Mouse (Mus musculus) forebrain, embryonic 15.5 days (tissue): ENCODE data around the gene Ccdc40. TPM values are rescaled to one million over a fixed set of nuclear protein-coding genes. Genes with fewer than 3 reads are reported as not detected.
"Not testable (repeated sequence)": the region's sequence is repeated elsewhere in the genome, so short reads cannot be mapped to it uniquely, and the experiment has no call there.

Experiments
- ATAC-seq: fragments of 200-750 bp; cut with Nextera tagmentation; replicated peaks from 2 replicates; pipeline ENCODE4 v1.8.0; 2017; ENCODE audit warnings: mild to moderate bottlenecking, moderate TSS enrichment, moderate library complexity
- H3K27ac ChIP-seq: fragments of 300-500 bp; sonication (generic); replicated peaks from 2 replicates; pipeline ENCODE4 v1.5.1; 2015; ENCODE audit warnings: mild to moderate bottlenecking, inconsistent platforms
- H3K27me3 ChIP-seq: fragments of 300-500 bp; sonication (generic); 2 replicates; pipeline ENCODE4 v1.6.1; 2015; ENCODE audit warnings: inconsistent platforms
- H3K36me3 ChIP-seq: fragments of 300-500 bp; sonication (generic); 2 replicates; pipeline ENCODE4 v1.6.1; 2015; ENCODE audit warnings: mild to moderate bottlenecking, inconsistent platforms
- H3K4me1 ChIP-seq: fragments of 300-500 bp; sonication (generic); 2 replicates; pipeline ENCODE4 v1.6.1; 2015; ENCODE audit warnings: inconsistent platforms
- H3K4me2 ChIP-seq: fragments of 300-500 bp; sonication (generic); replicated peaks from 2 replicates; pipeline ENCODE4 v1.6.1; 2015; ENCODE audit warnings: mild to moderate bottlenecking, inconsistent platforms
- H3K4me3 ChIP-seq: fragments of 300-500 bp; sonication (generic); 2 replicates; pipeline ENCODE4 v1.5.1; 2015; ENCODE audit warnings: mild to moderate bottlenecking, inconsistent platforms
- H3K9ac ChIP-seq: fragments of 300-500 bp; sonication (generic); replicated peaks from 2 replicates; pipeline ENCODE4 v1.6.1; 2015; ENCODE audit warnings: mild to moderate bottlenecking, inconsistent platforms
- H3K9me3 ChIP-seq: fragments of 300-500 bp; sonication (generic); 2 replicates; pipeline ENCODE4 v1.6.1; 2016; ENCODE audit warnings: inconsistent platforms
- WGBS: fragments of 180-500 bp; shearing (Covaris S2); methylation state at CpG from one replicate; pipeline ENCODE4 v1.1.7; 2015; ENCODE audit warnings: mixed read lengths; 5-methylcytosine and 5-hydroxymethylcytosine counted together
- polyA plus RNA-seq: library from polyadenylated mRNA; unstranded; fragments of >200 nt; fragmentation: Nextera tagmentation; extraction: Ambion mirVana; gene quantifications from 2 replicates; pipeline ENCODE4 v1.2.1, GENCODE M21; 2015

The Ccdc40 gene
- polyA plus RNA-seq, 1 experiment from 2014 or later: 13.7 TPM

- no peak overlapping the region for H3K4me2 ChIP-seq
- H3K27ac ChIP-seq: no peak overlapping the region
- H3K9ac ChIP-seq: no peak overlapping the region
- H3K9me3 ChIP-seq: no peaks in the 10 kb centered on the region
- no peak overlapping the region for H3K4me3 ChIP-seq
- no peaks in the 10 kb centered on the region for H3K27me3 ChIP-seq
- no peaks in the 10 kb centered on the region; the same call in 1 of the 2 replicates for H3K36me3 ChIP-seq
- no peak for ATAC-seq
- peaks cover 11% of the 10 kb centered on the region; the same call in 1 of the 2 replicates for H3K4me1 ChIP-seq
- WGBS: 74% methylated on average over 17 of the region's 17 CpGs
These were observed 22.6 kb downstream of the Ccdc40 start for GRCm38 (mm10) chr11:119250998-119251397.

GRCm38 (mm10) chr11:119252854-119253541 is 24.6 kb downstream of the Ccdc40 start:
- Histone ChIP-seq H3K27me3 (no peaks in the 10 kb centered on the region), H3K9me3 (no peaks in the 10 kb centered on the region), H3K9ac (no peak overlapping the region), H3K4me2 (peak overlapping the region; percentile 37), H3K4me3 (peak overlapping the region; percentile 21), H3K36me3 (no peaks in the 10 kb centered on the region; the same call in 1 of the 2 replicates), H3K27ac (no peak overlapping the region), H3K4me1 (peaks cover 11% of the 10 kb centered on the region; the same call in 1 of the 2 replicates)
- ATAC-seq: peak; percentile 72; the same call in 1 of the 2 replicates
- 7% methylated on average over 21 of the region's 22 CpGs for WGBS

GRCm38 (mm10) chr11:119256557-119256956 is 28.2 kb downstream of the Ccdc40 start:
- H3K27ac ChIP-seq, H3K4me3 ChIP-seq, H3K9ac ChIP-seq, H3K36me3 ChIP-seq, H3K4me2 ChIP-seq, H3K27me3 ChIP-seq, H3K9me3 ChIP-seq, ATAC-seq: not testable (repeated sequence)
- WGBS: 82% methylated on average over 5 of the region's 5 CpGs
- H3K4me1 ChIP-seq: peaks cover 11% of the 10 kb centered on the region; the same call in 1 of the 2 replicates

DNA sequence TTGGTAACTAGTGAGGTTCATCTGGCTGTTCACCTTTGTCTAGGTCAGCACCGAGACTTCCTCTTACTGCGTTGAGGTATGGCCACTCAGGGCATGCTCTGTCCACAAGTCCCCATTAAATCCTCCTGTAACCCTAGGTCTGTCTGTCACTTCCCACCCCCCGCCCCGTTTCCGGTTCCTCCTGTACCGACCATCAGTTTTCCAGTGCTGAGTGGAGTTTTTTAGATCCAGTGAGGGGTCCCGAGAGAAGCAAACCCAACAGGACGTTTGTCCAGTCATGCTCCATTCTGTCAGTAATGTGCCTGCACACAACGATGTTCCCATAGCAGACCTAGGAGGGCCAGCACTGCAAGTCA is 29.8 kb downstream of the Ccdc40 start:
- Histone ChIP-seq H3K9ac (no peak overlapping the region), H3K4me2 (peak overlapping the region; percentile 46), H3K27ac (peak overlapping the region; percentile 31; the same call in 1 of the 2 replicates), H3K4me1 (peaks cover 2% of the 10 kb centered on the region; the same call in 1 of the 2 replicates), H3K36me3 (peaks cover 2% of the 10 kb centered on the region; the same call in 1 of the 2 replicates), H3K9me3 (no peaks in the 10 kb centered on the region), H3K27me3 (no peaks in the 10 kb centered on the region), H3K4me3 (peak overlapping the region; percentile 30)
- 75% methylated on average over 9 of the region's 9 CpGs for WGBS
- no peak for ATAC-seq

DNA sequence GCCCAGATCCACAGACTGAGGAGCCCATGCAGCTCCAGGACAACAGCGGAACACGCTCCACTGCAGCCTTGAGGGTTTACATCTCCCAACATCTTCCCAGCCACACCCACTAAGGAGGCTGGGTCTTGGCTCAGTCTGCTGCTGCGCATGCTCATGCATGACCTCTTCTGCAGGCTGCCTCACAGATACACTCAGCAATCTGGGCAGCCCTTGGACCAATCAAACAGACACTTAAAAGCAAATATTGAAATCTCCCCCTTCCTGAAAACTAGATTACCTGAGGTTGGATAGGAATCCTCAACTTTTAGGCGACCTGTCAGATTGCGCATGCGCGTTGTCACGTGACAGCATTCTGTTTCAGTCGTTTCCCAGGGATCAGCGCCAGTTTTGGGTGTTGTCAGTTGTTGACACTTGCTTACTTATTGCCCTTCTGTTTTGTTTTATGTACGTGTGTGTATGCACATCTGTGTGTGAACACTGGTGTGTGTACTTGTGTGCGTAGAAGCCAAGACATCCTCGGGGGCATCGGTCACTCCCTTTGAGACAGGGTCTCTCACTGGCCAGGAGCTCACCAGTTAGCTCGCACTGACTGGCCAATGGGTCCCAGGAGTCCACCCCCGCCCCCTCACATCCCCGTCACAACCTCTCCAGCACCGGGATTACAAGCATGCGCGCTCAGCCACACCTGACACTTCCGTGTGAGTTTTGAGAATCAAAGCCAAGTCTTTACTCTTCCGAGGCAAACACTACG is 30.4 kb downstream of the Ccdc40 start:
- no peak overlapping the region; the same call in 1 of the 2 replicates for H3K9ac ChIP-seq
- WGBS: 64% methylated on average over 23 of the region's 23 CpGs

GRCm38 (mm10) chr11:119259977-119260376 is 31.6 kb downstream of the Ccdc40 start:
- Histone ChIP-seq H3K4me3 (no peak overlapping the region), H3K4me2 (no peak overlapping the region), H3K9ac (no peak overlapping the region), H3K27ac (no peak overlapping the region), H3K27me3 (no peaks in the 10 kb centered on the region), H3K36me3 (peaks cover 3% of the 10 kb centered on the region; the same call in 1 of the 2 replicates), H3K9me3 (no peaks in the 10 kb centered on the region), H3K4me1 (no peaks in the 10 kb centered on the region)
- whole genome bisulfite sequencing: 88% methylated on average over 8 of the region's 8 CpGs
- ATAC-seq: no peak

More for the DNA sequence above, 30.4 kb downstream of the Ccdc40 start:
- H3K4me2 ChIP-seq: peak overlapping the region; percentile 46
- no peaks in the 10 kb centered on the region for H3K27me3 ChIP-seq
- no peaks in the 10 kb centered on the region for H3K9me3 ChIP-seq
- ATAC-seq: peak; percentile 60
- peak overlapping the region; percentile 30 for H3K4me3 ChIP-seq
- peak overlapping the region; percentile 31; the same call in 1 of the 2 replicates for H3K27ac ChIP-seq
- H3K36me3 ChIP-seq: peaks cover 3% of the 10 kb centered on the region; the same call in 1 of the 2 replicates
- no peaks in the 10 kb centered on the region for H3K4me1 ChIP-seq

DNA sequence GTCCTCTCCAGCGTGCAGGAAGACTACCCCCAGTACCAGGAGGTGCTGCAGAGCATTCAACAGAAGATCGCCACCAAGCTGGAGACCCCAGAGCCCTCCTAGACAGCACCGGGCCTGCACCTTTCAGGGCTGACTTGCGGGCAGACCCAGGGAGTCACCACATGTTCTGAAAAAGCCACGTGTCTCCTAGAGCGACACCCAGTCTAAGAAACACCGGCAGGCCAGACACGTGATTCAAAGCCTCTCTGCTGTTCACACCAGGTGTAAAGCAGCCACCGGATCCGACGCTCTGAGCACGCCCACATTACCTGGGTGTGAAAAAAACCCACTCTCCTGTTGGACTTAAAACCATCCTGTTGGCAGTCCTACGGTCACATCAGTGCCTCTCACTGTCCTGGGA is 36.0 kb downstream of the Ccdc40 start:
- Histone ChIP-seq H3K36me3 (0 out of 2 replicates have a peak, but pooled peaks cover 3% of the 10 kb centered on the region), H3K4me2 (no peak overlapping the region), H3K4me3 (no peak overlapping the region), H3K4me1 (peaks cover 20% of the 10 kb centered on the region), H3K9ac (no peak overlapping the region), H3K9me3 (no peaks in the 10 kb centered on the region), H3K27me3 (no peaks in the 10 kb centered on the region), H3K27ac (no peak overlapping the region)
- no peak for ATAC-seq
- 94% methylated on average over 13 of the region's 13 CpGs for whole genome bisulfite sequencing

- Histone ChIP-seq H3K4me1 (peaks cover 26% of the 10 kb centered on the region), H3K9ac (no peak overlapping the region), H3K27me3 (no peaks in the 10 kb centered on the region), H3K36me3 (0 out of 2 replicates have a peak, but pooled peaks cover 3% of the 10 kb centered on the region), H3K4me3 (no peak overlapping the region), H3K27ac (no peak overlapping the region), H3K9me3 (no peaks in the 10 kb centered on the region), H3K4me2 (no peak overlapping the region)
- WGBS: 80% methylated on average over 7 of the region's 7 CpGs
- ATAC-seq: no peak
These were observed 37.4 kb downstream of the Ccdc40 start for GRCm38 (mm10) chr11:119265811-119266210.

GRCm38 (mm10) chr11:119267241-119267674 is 38.9 kb downstream of the Ccdc40 start:
- 37% methylated on average over 6 of the region's 6 CpGs for WGBS
- no peaks in the 10 kb centered on the region for H3K9me3 ChIP-seq
- H3K36me3 ChIP-seq: peaks cover 8% of the 10 kb centered on the region; the same call in 1 of the 2 replicates
- H3K27ac ChIP-seq: peak overlapping the region; percentile 38; the same call in 1 of the 2 replicates
- H3K4me3 ChIP-seq: peak overlapping the region; percentile 83; the same call in 1 of the 2 replicates
- no peaks in the 10 kb centered on the region for H3K27me3 ChIP-seq
- peak overlapping the region; percentile 73 for H3K9ac ChIP-seq
- peaks cover 26% of the 10 kb centered on the region for H3K4me1 ChIP-seq
- peak; percentile 14 for ATAC-seq
- H3K4me2 ChIP-seq: peak overlapping the region; percentile 64

DNA sequence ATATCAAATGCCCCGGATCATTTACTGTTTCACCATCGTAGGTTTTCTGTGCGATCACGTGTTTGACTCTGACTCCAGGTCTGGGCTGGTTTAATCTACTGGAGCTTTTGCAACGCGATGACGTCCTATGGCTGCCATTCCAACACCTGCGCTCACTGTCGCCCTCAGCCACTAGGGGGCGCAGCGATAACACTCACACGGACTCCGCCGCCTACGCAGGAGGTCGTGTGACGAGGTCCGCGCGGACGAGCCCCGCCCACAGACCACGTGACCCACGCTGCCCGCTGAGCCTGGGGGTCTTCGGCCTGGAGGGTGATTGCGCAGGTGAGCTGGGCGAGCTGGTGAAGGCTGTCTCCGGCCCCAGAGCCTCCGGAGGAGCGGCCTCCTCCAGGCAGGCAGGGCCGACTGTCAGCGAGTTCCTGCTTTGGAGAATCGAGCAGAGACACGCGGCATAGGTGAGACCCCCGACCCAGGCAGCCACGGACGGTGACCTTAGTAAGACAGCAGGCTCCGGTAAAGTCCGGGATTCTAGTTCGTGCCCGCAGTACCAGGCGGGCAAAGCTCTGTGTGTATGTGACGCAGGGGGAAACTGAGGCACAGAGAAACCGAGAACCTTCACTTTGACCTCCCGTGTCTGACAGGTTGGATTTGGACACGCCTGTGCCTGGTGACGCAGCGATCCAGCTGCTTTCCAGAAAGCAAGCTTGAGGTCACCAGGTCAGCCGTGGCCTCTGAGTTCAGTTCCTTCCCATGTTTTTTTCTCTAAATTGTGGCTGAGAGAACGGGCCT is 39.6 kb downstream of the Ccdc40 start, which contains the start of gene Gaa:
Gene Gaa, plus strand, starts transcription at position 120 of the 789 bp plus-strand sequence.
- Histone ChIP-seq H3K9me3 (no peaks in the 10 kb centered on the region), H3K4me2 (peak within 1 kb of the TSS; percentile 64), H3K27me3 (no peaks in the 10 kb centered on the region), H3K4me3 (peak within 1 kb of the TSS; percentile 83), H3K36me3 (peaks cover 8% of the 10 kb centered on the region; the same call in 1 of the 2 replicates), H3K9ac (peak within 1 kb of the TSS; percentile 73), H3K4me1 (peaks cover 26% of the 10 kb centered on the region), H3K27ac (peak within 1 kb of the TSS; percentile 38; the same call in 1 of the 2 replicates)
- ATAC-seq: peak; percentile 87
- WGBS: 3% methylated on average over 52 of the region's 52 CpGs

GRCm38 (mm10) chr11:119268557-119269195 is 40.3 kb downstream of the Ccdc40 start:
- peak overlapping the region; percentile 83 for H3K4me3 ChIP-seq
- H3K4me1 ChIP-seq: peaks cover 26% of the 10 kb centered on the region
- no peaks in the 10 kb centered on the region for H3K9me3 ChIP-seq
- peak overlapping the region; percentile 73 for H3K9ac ChIP-seq
- WGBS: 71% methylated on average over 16 of the region's 16 CpGs
- peaks cover 8% of the 10 kb centered on the region; the same call in 1 of the 2 replicates for H3K36me3 ChIP-seq
- no peak overlapping the region for H3K27ac ChIP-seq
- H3K27me3 ChIP-seq: no peaks in the 10 kb centered on the region
- ATAC-seq: no peak
- peak overlapping the region; percentile 64 for H3K4me2 ChIP-seq
